23 mouse cellular contexts compared by ENCODE assay signal in genomic region chr6:60978610-60979009, GRCm38 (mm10).
"Had no signal": no experiment of that assay in that cellular context is flagged by ENCODE, and none has a peak within 500 bp of the region (broad histone marks: within the 10 kb centered on the region; RNA-seq: fewer than 3 reads in every experiment).

No protein-coding gene starts in this region.

- H3K9ac ChIP-seq: forebrain, postnatal 0 days; heart, embryonic 13.5 days; heart, embryonic 15.5 days; hindbrain, embryonic 13.5 days; hindbrain, embryonic 15.5 days; limb, embryonic 12.5 days; liver, embryonic 13.5 days; liver, embryonic 15.5 days; liver, postnatal 0 days had no signal

- H3K4me1 ChIP-seq: heart, embryonic 13.5 days; heart, embryonic 15.5 days; hindbrain, embryonic 13.5 days; hindbrain, embryonic 15.5 days; limb, embryonic 10.5 days; limb, embryonic 12.5 days; liver, embryonic 13.5 days; liver, embryonic 15.5 days had no signal

- H3K4me3 ChIP-seq: heart, adult 2 months; heart, embryonic 13.5 days; heart, embryonic 15.5 days; hindbrain, embryonic 13.5 days; hindbrain, embryonic 15.5 days; layer of hippocampus, adult 2 months; left cerebral cortex, adult 2 months; limb, embryonic 10.5 days; limb, embryonic 12.5 days; liver, embryonic 13.5 days; liver, embryonic 15.5 days had no signal

- ATAC-seq: forebrain, postnatal 0 days; hindbrain, postnatal 0 days; liver, postnatal 0 days had no signal

- H3K36me3 ChIP-seq: heart, embryonic 13.5 days; heart, embryonic 15.5 days; hindbrain, embryonic 13.5 days; hindbrain, embryonic 15.5 days; limb, embryonic 10.5 days; limb, embryonic 12.5 days; liver, embryonic 13.5 days; liver, embryonic 15.5 days had no signal

- H3K27me3 ChIP-seq: heart, embryonic 13.5 days; heart, embryonic 15.5 days; hindbrain, embryonic 13.5 days; hindbrain, embryonic 15.5 days; limb, embryonic 12.5 days; liver, embryonic 13.5 days; liver, embryonic 15.5 days had no signal

- H3K4me2 ChIP-seq: heart, embryonic 11.5 days; heart, embryonic 13.5 days; heart, embryonic 15.5 days; hindbrain, embryonic 13.5 days; hindbrain, embryonic 15.5 days; limb, embryonic 12.5 days; liver, embryonic 11.5 days; liver, embryonic 13.5 days; liver, embryonic 15.5 days had no signal

- H3K9me3 ChIP-seq: heart, embryonic 13.5 days; heart, embryonic 15.5 days; hindbrain, embryonic 13.5 days; hindbrain, embryonic 15.5 days; limb, embryonic 10.5 days; limb, embryonic 12.5 days; liver, embryonic 13.5 days; liver, embryonic 15.5 days had no signal

- DNase-seq: forebrain, postnatal 0 days; gastrocnemius, postnatal 14 days; gastrocnemius, postnatal 36 days; heart, adult 11 months; heart, adult 2 months; heart, postnatal 14 days; heart, postnatal 36 days; kidney, adult 9 months; liver; liver, embryonic 13.5 days; liver, postnatal 0 days had no signal

- H3K27ac ChIP-seq: heart, adult 2 months; heart, embryonic 13.5 days; heart, embryonic 15.5 days; hindbrain, embryonic 13.5 days; hindbrain, embryonic 15.5 days; hindbrain, postnatal 0 days; layer of hippocampus, adult 2 months; left cerebral cortex, adult 2 months; limb, embryonic 10.5 days; limb, embryonic 12.5 days; liver, embryonic 13.5 days; liver, embryonic 15.5 days had no signal
